Mouse (Mus musculus): ENCODE results near the gene Glod5. TPM values are rescaled to one million over a fixed set of nuclear protein-coding genes. Genes with fewer than 3 reads are reported as not detected.

Gene Glod5
- total RNA-seq, 2 experiments from 2014 or later, result not detected

DNA sequence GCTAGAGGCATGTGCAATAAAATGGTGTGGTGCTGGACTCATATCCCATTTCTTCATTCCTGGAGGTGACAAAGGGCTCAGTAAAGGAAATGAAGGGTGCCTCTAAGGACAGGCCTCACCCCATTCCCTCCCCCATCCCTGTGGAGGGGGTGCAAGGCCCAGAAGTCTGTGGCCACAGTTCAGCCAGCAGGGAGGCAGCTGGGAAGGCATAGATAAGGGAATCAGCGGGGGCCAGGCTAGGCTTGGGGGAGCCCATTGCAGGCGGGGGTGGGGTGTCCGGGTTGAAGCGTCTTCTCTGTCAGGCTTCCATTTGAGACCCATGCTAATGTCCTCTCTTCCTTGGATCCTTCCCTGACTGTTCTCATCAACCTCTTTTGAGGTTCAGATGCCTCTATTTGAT is 47.0 kb downstream of the Glod5 start:
- DNase-seq, result no peak
- intact Hi-C loops (cut with DNase I), result no loop called here

DNA sequence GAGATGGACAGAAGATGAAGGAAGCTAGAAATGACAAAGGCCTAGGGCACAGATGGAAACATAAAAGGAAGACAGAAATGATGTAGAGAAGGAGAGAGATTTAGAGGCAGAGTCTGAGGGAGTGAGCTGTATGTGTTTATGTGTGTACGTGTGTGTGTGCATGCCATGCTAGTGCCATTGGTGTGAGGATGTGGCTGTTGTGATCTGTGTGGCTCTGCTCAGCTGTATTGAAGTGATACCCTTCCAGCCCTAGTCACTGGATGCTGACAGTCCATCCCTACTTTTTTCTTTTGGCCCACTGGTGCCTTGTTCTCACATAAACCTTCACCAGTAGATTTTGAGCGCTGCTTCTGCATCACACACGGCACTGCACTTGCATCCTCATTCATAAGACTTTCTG is 49.4 kb downstream of the Glod5 start:
- intact Hi-C loops (cut with DNase I), result no loop called here

DNA sequence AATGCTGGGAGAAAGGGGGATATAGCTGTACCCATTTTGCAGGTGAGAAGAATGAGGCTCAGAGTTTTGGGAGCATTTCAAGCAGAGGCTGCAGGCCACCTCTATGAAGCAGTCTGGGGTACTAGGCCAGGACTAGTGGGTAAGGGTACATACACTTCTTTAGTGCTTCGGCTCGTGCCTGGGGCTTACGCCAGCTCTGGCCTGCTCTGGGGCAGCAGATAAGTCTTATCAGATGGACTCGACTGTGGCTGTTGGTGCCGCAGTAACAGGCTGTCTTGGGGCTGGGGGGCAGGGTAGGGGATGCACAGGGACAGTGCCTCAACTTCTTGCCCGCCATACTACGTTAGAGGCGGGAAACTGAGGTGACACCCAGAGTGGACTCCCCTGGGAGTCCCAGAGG is 50.1 kb downstream of the Glod5 start:
- DNase-seq, result no peak
- intact Hi-C loops (cut with DNase I), result no loop called here

More for the DNA sequence above, 49.4 kb downstream of the Glod5 start:
- DNase-seq, result no peak

DNA sequence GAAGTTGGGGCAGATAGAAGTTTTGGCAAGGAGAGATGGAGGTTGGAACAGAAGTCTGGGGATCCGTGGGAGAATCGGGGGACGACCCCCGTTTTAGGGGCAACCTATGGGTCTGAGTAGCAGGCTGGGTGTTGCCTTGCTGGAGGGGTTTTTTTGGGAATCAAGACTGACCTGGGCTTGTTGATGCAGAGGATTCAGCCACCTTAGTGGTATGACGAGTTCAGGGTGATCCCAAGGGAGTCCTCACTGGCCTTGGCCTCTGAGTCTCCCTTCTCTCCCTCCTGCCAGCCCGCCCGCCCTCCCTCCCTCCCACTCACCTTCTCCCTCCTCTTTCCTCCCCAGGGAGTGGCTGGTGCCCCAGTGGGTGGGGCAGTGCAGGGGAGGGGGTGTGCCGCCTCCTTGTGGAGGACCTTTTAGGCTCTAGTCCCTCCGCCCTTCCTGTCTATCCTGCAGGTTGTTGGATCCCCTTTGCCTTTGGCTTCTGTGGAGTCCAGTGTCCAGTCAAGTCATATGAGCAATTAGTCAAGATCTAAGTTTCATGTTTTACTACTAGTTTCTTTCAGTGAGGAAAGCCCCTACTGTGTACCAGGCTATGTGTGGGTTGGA is 50.6 kb downstream of the Glod5 start:
- intact Hi-C loops (cut with DNase I), result no loop called here
- DNase-seq, result no peak

DNA sequence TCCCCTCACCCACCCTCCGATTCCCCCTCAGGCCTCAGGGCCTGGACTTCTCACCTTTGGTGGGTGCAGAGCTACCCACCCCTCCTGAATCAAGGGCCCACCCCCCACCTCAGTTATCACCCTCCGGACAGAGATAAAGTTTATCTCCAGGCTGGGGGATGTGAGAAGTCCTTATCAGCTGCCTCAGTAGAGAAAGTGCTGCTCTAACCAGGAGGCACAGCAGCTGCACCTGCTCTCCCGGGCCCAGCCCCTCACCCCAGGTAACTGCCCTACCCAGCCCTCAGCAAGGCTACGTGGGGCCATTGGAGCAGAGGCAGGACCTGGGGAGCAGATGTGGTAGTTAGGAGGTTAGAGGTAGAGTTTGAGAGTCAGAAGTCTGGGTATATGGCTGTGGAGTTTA is 52.1 kb downstream of the Glod5 start:
- intact Hi-C loops (cut with DNase I), result no loop called here

DNA sequence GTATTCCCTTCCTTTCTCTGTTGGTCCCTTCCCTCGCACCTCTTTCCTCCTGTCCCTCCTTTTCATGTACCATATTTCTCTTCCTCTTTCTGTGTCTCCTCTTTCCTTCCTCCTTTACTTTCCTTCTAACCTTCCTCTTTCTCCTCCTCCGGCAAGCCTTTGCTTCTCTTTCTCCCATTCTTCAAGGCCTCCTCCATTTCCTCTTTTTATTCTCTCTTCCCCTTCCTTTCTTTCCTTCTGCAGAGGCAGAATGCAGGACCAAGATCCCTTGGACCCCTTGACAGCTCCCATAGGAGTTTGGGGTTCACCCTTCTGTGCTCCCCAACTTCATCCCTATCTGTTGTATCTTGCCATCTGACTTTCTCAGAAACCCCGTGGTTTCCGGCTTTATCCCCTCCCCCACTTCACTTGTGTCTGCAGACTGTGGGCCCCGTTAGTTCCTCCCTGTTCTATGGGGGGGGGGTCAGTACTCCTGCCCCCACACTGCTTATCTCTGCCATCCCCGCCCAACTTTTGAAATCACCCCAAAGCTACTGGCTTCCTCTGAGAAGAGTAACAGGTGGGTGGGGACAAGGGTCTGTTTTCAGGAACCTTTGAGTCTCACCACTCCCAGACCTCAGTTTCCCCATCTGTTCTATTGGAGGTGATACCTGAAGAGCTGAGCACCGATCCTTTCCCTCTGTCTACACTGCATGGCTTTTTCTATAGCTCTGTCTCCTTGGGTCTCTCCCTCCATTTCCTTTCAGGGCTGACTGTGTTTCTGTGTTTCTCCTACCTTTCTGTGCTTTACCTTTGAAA is 54.3 kb downstream of the Glod5 start:
- no peak for DNase-seq
- intact Hi-C loops (cut with DNase I), result no loop called here

More for the DNA sequence above, 52.1 kb downstream of the Glod5 start:
- DNase-seq, result no peak

DNA sequence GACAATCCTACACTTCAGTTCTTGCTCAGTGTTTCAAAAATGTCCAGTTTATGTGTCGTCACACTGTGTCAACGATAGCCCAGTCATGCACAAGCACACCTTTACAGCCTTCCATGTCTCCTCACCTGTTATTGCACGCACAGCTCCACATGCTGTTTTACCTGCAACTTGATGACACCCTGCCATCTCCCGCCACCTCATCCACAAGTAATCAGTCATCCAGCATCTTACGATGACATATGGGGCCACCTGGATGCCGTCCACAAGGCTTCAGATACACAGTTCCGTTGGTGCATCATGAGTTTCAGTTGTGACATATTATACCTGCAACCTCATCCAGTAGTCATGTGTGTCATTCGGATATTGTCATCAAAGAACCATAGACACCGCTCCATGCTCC is 59.4 kb downstream of the Glod5 start:
- intact Hi-C loops (cut with DNase I), result no loop called here
- DNase-seq, result no peak

Other genes with a start within 250 kb of the Glod5 start
- gene Gripap1, start 228.7 kb downstream of the Glod5 start, total RNA-seq (2021), result 10 to 100 TPM; 17.3 to 19.2 TPM
- gene Kcnd1, start 196.2 kb downstream of the Glod5 start, total RNA-seq (2021), result under 1 TPM; 0.15 to 0.20 TPM
- gene Otud5, start 177.1 kb downstream of the Glod5 start, total RNA-seq (2021), result 10 to 100 TPM; 14.6 to 16.6 TPM
- 1 to 10 TPM in 1 of 2 experiments, under 1 TPM in 1; 0.99 to 1.8 TPM for gene Pim2, start 140.2 kb downstream of the Glod5 start, total RNA-seq (2021)
- gene Slc35a2, start 134.5 kb downstream of the Glod5 start, total RNA-seq (2021), result 1 to 10 TPM; 8.4 to 8.8 TPM
- gene Pqbp1, start 119.2 kb downstream of the Glod5 start, total RNA-seq (2021), result 10 to 100 TPM; 21.2 to 22.0 TPM
- 10 to 100 TPM; 35.3 to 39.1 TPM for gene Timm17b, start 119.1 kb downstream of the Glod5 start, total RNA-seq (2021)
- gene Gm10491, start 110.7 kb downstream of the Glod5 start, total RNA-seq (2021), result not detected
- not detected for gene Gm10490, start 109.0 kb downstream of the Glod5 start, total RNA-seq (2021)
- not detected for gene Pcsk1n, start 98.7 kb downstream of the Glod5 start, total RNA-seq (2021)
- not detected for gene Eras, start 89.9 kb downstream of the Glod5 start, total RNA-seq (2021)
- 1 to 10 TPM; 4.3 to 4.9 TPM for gene Hdac6, start 70.6 kb downstream of the Glod5 start, total RNA-seq (2021)
- not detected for gene Gata1, start 40.4 kb downstream of the Glod5 start, total RNA-seq (2021)
- gene Suv39h1, start 56.3 kb upstream of the Glod5 start, total RNA-seq (2021), result 1 to 10 TPM; 3.9 to 5.7 TPM
- gene Was, start 72.0 kb upstream of the Glod5 start, total RNA-seq (2021), result under 1 TPM; 0.39 to 0.64 TPM
- gene Wdr13, start 114.4 kb upstream of the Glod5 start, total RNA-seq (2021), result 10 to 100 TPM; 12.3 TPM
- gene Rbm3, start 127.4 kb upstream of the Glod5 start, total RNA-seq (2021), result 10 to 100 TPM; 56.4 to 78.2 TPM
- 1 to 10 TPM; 3.0 to 3.6 TPM for gene Tbc1d25, start 157.7 kb upstream of the Glod5 start, total RNA-seq (2021)
- 1 to 10 TPM; 8.4 to 9.0 TPM for gene Ebp, start 175.0 kb upstream of the Glod5 start, total RNA-seq (2021)
- gene Porcn, start 188.0 kb upstream of the Glod5 start, total RNA-seq (2021), result 1 to 10 TPM; 4.9 to 5.3 TPM
- gene Ftsj1, start 233.9 kb upstream of the Glod5 start, total RNA-seq (2021), result 10 to 100 TPM; 14.1 to 14.4 TPM